Mouse (Mus musculus): Measurements from ENCODE around the gene Gli2. TPM values are rescaled to one million over a fixed set of nuclear protein-coding genes. Genes with fewer than 3 reads are reported as not detected.

Gene Gli2
- polyA plus RNA-seq, 1 experiment from 2014 or later, result 21.3 TPM

DNA sequence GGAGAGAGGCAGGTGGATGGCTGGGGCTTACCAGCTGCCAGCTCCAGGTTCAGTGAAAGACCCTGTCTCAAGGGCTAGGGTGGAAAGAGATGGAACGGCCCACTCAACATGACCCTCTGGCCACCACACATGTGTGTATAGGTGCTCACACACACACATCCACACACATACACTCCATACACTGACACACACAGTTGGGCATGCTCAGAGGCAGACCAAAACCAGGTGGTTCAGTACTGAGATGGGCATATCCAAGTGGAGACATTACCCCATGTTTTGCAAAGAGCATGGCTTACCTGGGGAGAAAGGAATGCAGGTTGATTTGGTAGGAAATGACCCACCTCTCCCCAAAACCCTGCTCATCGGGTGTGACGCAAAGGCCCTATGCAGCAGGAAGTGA, 228.4 kb downstream of the Gli2 start:
- no peak overlapping the region for H3K4me3 ChIP-seq
- no peak overlapping the region for H3K27ac ChIP-seq
- WGBS, result 77% methylated on average over 3 of the region's 3 CpGs
- no peak for ATAC-seq (ENCODE audit: insufficient number of reproducible peaks, insufficient read depth, low FRiP score, low TSS enrichment, low read depth)
- H3K9me3 ChIP-seq, result 0 out of 2 replicates have a peak, but pooled peaks cover 2% of the 10 kb centered on the region
- H3K27me3 ChIP-seq, result no peaks in the 10 kb centered on the region
- 0 out of 2 replicates have a peak, but pooled peaks cover 2% of the 10 kb centered on the region for H3K4me1 ChIP-seq
- H3K4me2 ChIP-seq, result no peak overlapping the region
- no peaks in the 10 kb centered on the region for H3K36me3 ChIP-seq
- no peak overlapping the region for H3K9ac ChIP-seq

DNA sequence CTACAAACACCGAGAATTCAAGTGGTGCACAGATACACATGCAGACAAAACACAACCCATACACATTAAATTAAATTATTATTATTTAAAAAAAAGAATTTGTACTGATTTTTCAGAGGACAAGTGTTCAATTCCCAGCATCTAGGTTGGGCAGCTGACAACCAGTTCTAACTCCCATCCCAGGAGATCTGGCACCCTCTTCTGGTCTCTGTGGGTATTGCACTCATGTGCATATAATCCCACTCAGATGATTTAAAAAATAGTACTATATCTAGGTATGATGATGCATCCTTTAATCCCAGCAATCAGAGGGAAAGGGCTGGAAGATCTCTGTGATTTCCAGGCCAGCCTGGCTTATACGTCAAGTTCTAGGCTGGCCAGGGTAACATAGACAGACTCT, 231.2 kb downstream of the Gli2 start:
- Histone ChIP-seq H3K27ac (no peak overlapping the region), H3K36me3 (no peaks in the 10 kb centered on the region), H3K27me3 (no peaks in the 10 kb centered on the region), H3K9me3 (peaks cover 9% of the 10 kb centered on the region; the same call in 1 of the 2 replicates), H3K4me3 (no peak overlapping the region), H3K4me1 (0 out of 2 replicates have a peak, but pooled peaks cover 2% of the 10 kb centered on the region), H3K4me2 (no peak overlapping the region), H3K9ac (no peak overlapping the region)
- 98% methylated on average over 2 of the region's 2 CpGs for WGBS
- no peak for ATAC-seq (ENCODE audit: insufficient number of reproducible peaks, insufficient read depth, low FRiP score, low TSS enrichment, low read depth)

- no peaks in the 10 kb centered on the region for H3K27me3 ChIP-seq
- no peaks in the 10 kb centered on the region for H3K4me1 ChIP-seq
- H3K4me2 ChIP-seq, result no peak overlapping the region
- peaks cover 6% of the 10 kb centered on the region; the same call in 1 of the 2 replicates for H3K9me3 ChIP-seq
- no peak overlapping the region for H3K9ac ChIP-seq
- no peak overlapping the region for H3K4me3 ChIP-seq
- no peak for ATAC-seq (ENCODE audit: insufficient number of reproducible peaks, insufficient read depth, low FRiP score, low TSS enrichment, low read depth)
- H3K36me3 ChIP-seq, result no peaks in the 10 kb centered on the region
- no peak overlapping the region for H3K27ac ChIP-seq
- 95% methylated on average over 2 of the region's 2 CpGs for WGBS
Measured at GRCm38 (mm10) chr1:118815015-118815414, 238.4 kb downstream of the Gli2 start.

DNA sequence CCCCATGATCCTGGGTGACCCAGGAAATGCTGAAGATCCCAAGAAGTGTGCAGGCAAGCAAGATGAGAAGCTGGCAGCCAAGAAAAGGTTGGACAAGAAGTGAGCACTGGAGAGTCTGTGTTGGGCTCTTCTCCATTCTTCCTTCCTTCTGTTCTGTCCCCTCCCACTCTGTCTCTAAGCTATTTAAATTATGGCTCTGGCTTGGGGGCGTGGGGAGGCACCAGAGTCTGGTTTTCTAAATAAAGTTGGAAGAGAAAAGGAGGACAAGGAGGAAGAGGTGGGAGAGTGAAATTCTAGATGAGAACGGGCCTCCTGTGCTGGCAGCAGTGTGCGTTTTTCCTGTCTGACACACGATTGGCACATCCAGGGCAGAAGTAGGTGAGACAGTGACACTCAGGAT, 243.1 kb downstream of the Gli2 start:
- 54% methylated on average over 4 of the region's 4 CpGs for WGBS
- no peak for ATAC-seq (ENCODE audit: insufficient number of reproducible peaks, insufficient read depth, low FRiP score, low TSS enrichment, low read depth)
- H3K9me3 ChIP-seq, result no peaks in the 10 kb centered on the region
- H3K27me3 ChIP-seq, result peaks cover 15% of the 10 kb centered on the region; the same call in 1 of the 2 replicates
- H3K4me1 ChIP-seq, result no peaks in the 10 kb centered on the region
- no peak overlapping the region for H3K9ac ChIP-seq
- H3K36me3 ChIP-seq, result no peaks in the 10 kb centered on the region
- no peak overlapping the region for H3K27ac ChIP-seq
- no peak overlapping the region for H3K4me2 ChIP-seq
- H3K4me3 ChIP-seq, result no peak overlapping the region

DNA sequence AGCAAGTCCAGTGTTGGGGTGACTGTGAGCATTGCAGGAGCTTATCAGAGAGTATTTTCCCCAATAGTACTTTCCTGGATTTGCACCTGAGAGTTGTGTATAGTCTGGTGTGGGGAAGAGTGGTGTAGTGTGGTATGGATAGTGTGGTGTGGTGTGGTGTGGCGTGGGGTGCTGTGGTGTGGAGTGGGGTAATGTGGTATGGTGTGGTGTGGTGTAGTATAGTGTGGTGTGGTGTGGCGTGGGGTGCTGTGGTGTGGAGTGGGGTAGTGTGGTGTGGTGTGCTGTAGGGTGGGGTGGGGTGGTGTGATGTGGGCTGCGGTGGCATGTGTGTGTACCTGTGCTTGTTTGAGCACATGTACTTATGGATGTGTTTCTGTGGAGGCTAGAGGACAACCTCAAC, 246.7 kb downstream of the Gli2 start:
- no peaks in the 10 kb centered on the region for H3K4me1 ChIP-seq
- no peak overlapping the region for H3K9ac ChIP-seq
- WGBS, result 92% methylated on average over 3 of the region's 3 CpGs
- no peak for ATAC-seq (ENCODE audit: insufficient number of reproducible peaks, insufficient read depth, low FRiP score, low TSS enrichment, low read depth)
- H3K4me3 ChIP-seq, result no peak overlapping the region
- H3K9me3 ChIP-seq, result no peaks in the 10 kb centered on the region
- no peaks in the 10 kb centered on the region for H3K36me3 ChIP-seq
- no peak overlapping the region for H3K4me2 ChIP-seq
- H3K27ac ChIP-seq, result no peak overlapping the region
- peaks cover 32% of the 10 kb centered on the region for H3K27me3 ChIP-seq

- H3K9ac ChIP-seq, result no peak overlapping the region
- H3K27ac ChIP-seq, result no peak overlapping the region
- H3K27me3 ChIP-seq, result peaks cover 32% of the 10 kb centered on the region
- no peaks in the 10 kb centered on the region for H3K36me3 ChIP-seq
- H3K4me1 ChIP-seq, result peaks cover 12% of the 10 kb centered on the region
- peaks cover 4% of the 10 kb centered on the region; the same call in 1 of the 2 replicates for H3K9me3 ChIP-seq
- 71% methylated on average over 5 of the region's 5 CpGs for WGBS
- ATAC-seq (ENCODE audit: insufficient number of reproducible peaks, insufficient read depth, low FRiP score, low TSS enrichment, low read depth), result no peak
- no peak overlapping the region for H3K4me3 ChIP-seq
- no peak overlapping the region for H3K4me2 ChIP-seq
Measured at GRCm38 (mm10) chr1:118802166-118802565, 251.3 kb downstream of the Gli2 start.

DNA sequence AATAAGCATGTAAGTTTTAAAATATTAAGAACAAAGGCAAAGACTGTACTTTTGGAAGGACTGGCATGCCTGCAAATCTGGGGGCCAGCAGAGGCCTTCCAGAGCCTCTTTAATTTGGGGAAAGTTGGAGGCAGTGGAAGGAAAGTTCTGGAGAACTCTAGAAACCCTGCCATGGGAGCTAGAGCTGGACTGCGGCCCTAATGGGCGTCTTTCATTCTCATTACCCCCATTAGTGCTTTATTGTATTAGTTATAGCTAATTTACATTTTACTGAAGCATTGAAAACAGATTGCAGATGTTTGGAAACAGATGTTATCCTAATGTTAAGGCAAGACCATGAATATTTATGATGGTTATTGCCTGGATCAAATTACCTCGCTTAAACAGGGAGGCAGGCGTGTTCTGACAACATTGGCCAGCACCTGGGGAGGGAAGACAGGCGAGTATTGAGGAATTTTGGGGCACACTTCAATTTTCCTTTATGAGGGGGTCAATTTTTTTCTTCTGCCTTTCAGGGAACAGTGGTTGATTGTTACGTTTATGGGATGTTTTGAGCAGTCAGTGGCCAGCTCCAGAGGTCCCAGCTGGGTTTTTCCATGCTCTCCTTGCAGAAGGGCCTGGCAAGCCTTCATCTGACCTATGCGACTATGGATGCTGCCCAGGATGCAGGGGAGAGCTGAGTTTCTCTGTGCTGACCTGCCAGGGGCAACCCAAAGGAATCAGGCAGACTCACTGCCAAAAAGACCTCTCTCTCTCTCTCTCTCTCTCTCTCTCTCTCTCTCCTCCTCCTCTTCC, 253.9 kb downstream of the Gli2 start:
- peaks cover 38% of the 10 kb centered on the region for H3K27me3 ChIP-seq
- H3K4me3 ChIP-seq, result no peak overlapping the region
- peak overlapping the region; percentile 73 for H3K27ac ChIP-seq
- H3K9ac ChIP-seq, result no peak overlapping the region
- ATAC-seq (ENCODE audit: insufficient number of reproducible peaks, insufficient read depth, low FRiP score, low TSS enrichment, low read depth), result peak; percentile 79
- H3K36me3 ChIP-seq, result no peaks in the 10 kb centered on the region
- peaks cover 10% of the 10 kb centered on the region for H3K9me3 ChIP-seq
- WGBS, result 19% methylated on average over 7 of the region's 7 CpGs
- H3K4me2 ChIP-seq, result 0 out of 2 replicates have a peak overlapping the region, but pooled peaks have one; percentile 16
- peaks cover 12% of the 10 kb centered on the region for H3K4me1 ChIP-seq

- ATAC-seq (ENCODE audit: insufficient number of reproducible peaks, insufficient read depth, low FRiP score, low TSS enrichment, low read depth), result no peak
- Histone ChIP-seq H3K9me3 (peaks cover 10% of the 10 kb centered on the region), H3K4me3 (no peak overlapping the region), H3K27me3 (peaks cover 37% of the 10 kb centered on the region), H3K4me2 (no peak overlapping the region), H3K36me3 (no peaks in the 10 kb centered on the region), H3K4me1 (peaks cover 16% of the 10 kb centered on the region), H3K27ac (no peak overlapping the region), H3K9ac (no peak overlapping the region)
- WGBS, result 87% methylated on average over 18 of the region's 18 CpGs
Measured at GRCm38 (mm10) chr1:118795415-118796167, 257.8 kb downstream of the Gli2 start.

DNA sequence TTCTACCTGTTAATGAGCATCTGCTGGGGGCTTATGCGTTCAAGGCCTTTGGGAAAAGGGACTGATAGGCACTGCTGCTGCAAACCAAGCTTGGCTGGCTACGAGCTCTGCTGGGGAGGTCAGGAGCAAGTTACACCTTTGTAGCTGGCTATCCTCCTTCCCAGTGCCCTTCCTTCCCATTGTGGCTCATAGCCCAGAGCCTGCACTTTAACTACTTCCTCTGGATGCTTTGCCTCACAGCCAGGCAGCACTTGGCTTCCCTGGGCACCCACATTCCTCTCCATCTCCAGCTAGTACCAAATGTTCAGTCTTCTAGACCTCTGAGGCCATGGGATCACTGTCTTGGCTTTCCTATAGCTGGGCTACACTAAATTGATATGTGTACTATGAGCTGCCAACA, 263.5 kb downstream of the Gli2 start:
- Histone ChIP-seq H3K4me1 (peaks cover 28% of the 10 kb centered on the region), H3K4me2 (no peak overlapping the region), H3K9ac (no peak overlapping the region), H3K4me3 (no peak overlapping the region), H3K9me3 (no peaks in the 10 kb centered on the region), H3K36me3 (no peaks in the 10 kb centered on the region), H3K27me3 (peaks cover 20% of the 10 kb centered on the region), H3K27ac (peak overlapping the region; percentile 8; the same call in 1 of the 2 replicates)
- ATAC-seq (ENCODE audit: insufficient number of reproducible peaks, insufficient read depth, low FRiP score, low TSS enrichment, low read depth), result no peak
- 82% methylated on average over 2 of the region's 2 CpGs for WGBS

DNA sequence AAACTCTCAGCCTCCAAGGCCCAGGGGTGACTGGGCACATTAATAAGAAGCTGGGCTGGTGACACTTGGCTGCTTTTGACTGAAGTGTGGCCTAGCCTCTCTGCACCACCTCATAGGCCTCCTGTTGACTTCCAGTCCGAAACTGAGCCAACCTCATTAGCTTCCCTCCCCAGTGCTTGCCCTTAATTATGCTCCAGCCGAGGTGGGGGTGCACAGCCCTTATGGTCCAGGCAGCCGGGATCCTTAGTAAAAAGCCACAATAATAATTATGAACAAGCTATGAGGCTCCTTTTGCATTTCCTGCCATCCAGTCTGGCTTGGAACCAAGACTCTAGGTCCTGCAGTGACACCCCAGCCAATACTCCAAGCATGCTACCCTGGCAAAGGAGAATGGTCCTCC, 264.0 kb downstream of the Gli2 start:
- H3K9ac ChIP-seq, result no peak overlapping the region
- H3K9me3 ChIP-seq, result no peaks in the 10 kb centered on the region
- H3K27ac ChIP-seq, result 0 out of 2 replicates have a peak overlapping the region, but pooled peaks have one; percentile 8
- peaks cover 20% of the 10 kb centered on the region for H3K27me3 ChIP-seq
- 61% methylated on average over 3 of the region's 3 CpGs for WGBS
- no peak for ATAC-seq (ENCODE audit: insufficient number of reproducible peaks, insufficient read depth, low FRiP score, low TSS enrichment, low read depth)
- H3K4me1 ChIP-seq, result peaks cover 28% of the 10 kb centered on the region
- H3K4me3 ChIP-seq, result no peak overlapping the region
- no peak overlapping the region for H3K4me2 ChIP-seq
- H3K36me3 ChIP-seq, result no peaks in the 10 kb centered on the region

DNA sequence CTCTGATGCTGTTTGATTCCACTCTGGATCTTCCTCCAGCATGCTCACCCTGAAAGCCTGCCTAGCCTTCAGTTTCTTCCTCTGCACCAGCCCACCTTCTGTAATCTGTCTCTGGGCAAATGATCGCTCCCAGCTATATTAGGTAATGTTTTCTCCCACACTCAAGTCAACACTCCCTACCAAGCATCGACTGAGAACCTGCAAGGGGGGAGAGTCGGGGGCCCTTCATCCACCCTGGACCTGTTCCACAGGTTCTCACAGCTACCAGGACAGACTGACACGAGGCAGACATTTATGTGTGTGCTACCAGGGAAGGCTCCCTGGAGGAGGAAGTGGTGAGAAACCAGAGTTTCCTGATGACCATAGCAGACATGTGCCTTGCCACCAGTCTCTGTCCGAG, 264.6 kb downstream of the Gli2 start:
- H3K4me3 ChIP-seq, result no peak overlapping the region
- WGBS, result 64% methylated on average over 5 of the region's 5 CpGs
- ATAC-seq (ENCODE audit: insufficient number of reproducible peaks, insufficient read depth, low FRiP score, low TSS enrichment, low read depth), result no peak

More for the DNA sequence above, 264.6 kb downstream of the Gli2 start:
- H3K27me3 ChIP-seq, result peaks cover 20% of the 10 kb centered on the region
- H3K27ac ChIP-seq, result no peak overlapping the region
- no peaks in the 10 kb centered on the region for H3K36me3 ChIP-seq
- no peaks in the 10 kb centered on the region for H3K9me3 ChIP-seq
- no peak overlapping the region for H3K9ac ChIP-seq
- H3K4me2 ChIP-seq, result no peak overlapping the region
- H3K4me1 ChIP-seq, result peaks cover 24% of the 10 kb centered on the region

Measured in embryonic facial prominence, embryonic 13.5 days (tissue).